In genomic region chr4:109504885-109505284, GRCm38 (mm10) we compare ENCODE assay signal across 9 mouse cellular contexts. TPM values are rescaled to one million over a fixed set of nuclear protein-coding genes. Genes with fewer than 3 reads are reported as not detected.
A peak's percentile ranks its signal among the peaks of the same experiment; 100 is the strongest.
DNase-seq lines count a peak whose midpoint lies in the region; ATAC-seq and TF ChIP-seq lines count a peak whose summit lies in the region.
"Had no signal": no experiment of that assay in that cellular context is flagged by ENCODE, and none has a peak within 500 bp of the region (broad histone marks: within the 10 kb centered on the region; RNA-seq: fewer than 3 reads in every experiment).

No protein-coding gene starts in this region.

- H3K27me3 ChIP-seq in C2C12 (ENCODE audit: control insufficient read depth, insufficient read depth, insufficient read length): no peaks in the 10 kb centered on the region
- H3K27me3 ChIP-seq in kidney, postnatal 0 days (ENCODE audit: insufficient read depth, low read length): no peaks in the 10 kb centered on the region
- no peaks in the 10 kb centered on the region for H3K27me3 ChIP-seq in limb, embryonic 14.5 days (ENCODE audit: control insufficient read depth, insufficient read depth, low read length)
- no peaks in the 10 kb centered on the region for H3K27me3 ChIP-seq in neural tube, embryonic 11.5 days (ENCODE audit: control insufficient read depth, insufficient read depth, low read length)
- H3K27me3 ChIP-seq: limb, embryonic 12.5 days had no signal

- H3K4me3 ChIP-seq in C2C12 (ENCODE audit: insufficient read depth, poor library complexity, severe bottlenecking): no peak overlapping the region
- H3K4me3 ChIP-seq in kidney, postnatal 0 days (replicated peaks; ENCODE audit: low read depth, low read length): no peak overlapping the region
- H3K4me3 ChIP-seq in limb, embryonic 14.5 days (replicated peaks; ENCODE audit: low read length): no peak overlapping the region
- no peak overlapping the region for H3K4me3 ChIP-seq in neural tube, embryonic 11.5 days (ENCODE audit: low read depth, low read length)
- H3K4me3 ChIP-seq: limb, embryonic 12.5 days had no signal

- WGBS in kidney, postnatal 0 days: 4% methylated on average over 5 of the region's 5 CpGs
- 8% methylated on average over 5 of the region's 5 CpGs for WGBS in limb, embryonic 14.5 days
- 7% methylated on average over 5 of the region's 5 CpGs for WGBS in neural tube, embryonic 11.5 days

- peak; percentile 32 for TF ChIP-seq CTCF in C2C12 (IDR thresholded peaks at IDR 0.05; ENCODE audit: control insufficient read depth, insufficient read depth, insufficient read length)
- TF ChIP-seq CTCF in kidney, postnatal 0 days (IDR thresholded peaks at IDR 0.05; ENCODE audit: low read depth): peak; percentile 85

- no peak for ATAC-seq in kidney, postnatal 0 days (replicated peaks; ENCODE audit: low FRiP score, low read depth)
- ATAC-seq in limb, embryonic 14.5 days (ENCODE audit: low FRiP score, low read depth): no peak
- peak; percentile 45; the same call in 1 of the 2 replicates for ATAC-seq in neural tube, embryonic 11.5 days (ENCODE audit: insufficient read depth, low FRiP score, low TSS enrichment)

- no peak for TF ChIP-seq POLR2A in limb, embryonic 14.5 days (IDR thresholded peaks at IDR 0.05; ENCODE audit: borderline replicate concordance, extremely low read depth, insufficient read depth, insufficient read length)

- no peaks in the 10 kb centered on the region for H3K4me1 ChIP-seq in kidney, postnatal 0 days (replicated peaks; ENCODE audit: insufficient read depth, low read length)
- no peaks in the 10 kb centered on the region for H3K4me1 ChIP-seq in limb, embryonic 14.5 days (ENCODE audit: control insufficient read depth, insufficient read depth, low read length)
- no peaks in the 10 kb centered on the region for H3K4me1 ChIP-seq in neural tube, embryonic 11.5 days (ENCODE audit: control insufficient read depth, insufficient read depth, low read length)
- H3K4me1 ChIP-seq: limb, embryonic 12.5 days had no signal

- H3K36me3 ChIP-seq in C2C12 (ENCODE audit: control insufficient read depth, insufficient read depth): no peaks in the 10 kb centered on the region
- no peaks in the 10 kb centered on the region for H3K36me3 ChIP-seq in kidney, postnatal 0 days (ENCODE audit: insufficient read depth, low read length)
- no peaks in the 10 kb centered on the region for H3K36me3 ChIP-seq in limb, embryonic 14.5 days (ENCODE audit: control insufficient read depth, insufficient read depth, low read length)
- H3K36me3 ChIP-seq in neural tube, embryonic 11.5 days (ENCODE audit: control insufficient read depth, insufficient read depth, low read length): no peaks in the 10 kb centered on the region
- H3K36me3 ChIP-seq: limb, embryonic 12.5 days had no signal

- DNase-seq in 3134 (ENCODE audit: extremely low read depth, insufficient read length, low spot score): peak; percentile 20
- DNase-seq in c-Kit-negative CD71-positive TER-119-positive erythroid progenitor cells, embryonic 14.5 days (ENCODE audit: low read depth, low spot score): peak; percentile 62
- DNase-seq in forelimb bud, embryonic 11.5 days (ENCODE audit: low read depth, low spot score): peak; percentile 70
- DNase-seq in kidney, postnatal 0 days (ENCODE audit: low spot score): peak; percentile 79
- peak; percentile 67 for DNase-seq in limb, embryonic 14.5 days (ENCODE audit: low spot score)
- peak; percentile 57 for DNase-seq in neural tube, embryonic 11.5 days (ENCODE audit: low spot score)
- DNase-seq in urinary bladder, postnatal 36 days (ENCODE audit: low spot score in 2 of 2): peak; percentile 37 to 54

- no peaks in the 10 kb centered on the region for H3K79me3 ChIP-seq in C2C12 (ENCODE audit: low read depth)

- H3K79me2 ChIP-seq in C2C12 (ENCODE audit: control insufficient read depth, insufficient read depth): no peaks in the 10 kb centered on the region

- no peaks in the 10 kb centered on the region for H3K9me3 ChIP-seq in kidney, postnatal 0 days (replicated peaks; ENCODE audit: low read length)
- H3K9me3 ChIP-seq in limb, embryonic 14.5 days (ENCODE audit: control insufficient read depth, low read length): no peaks in the 10 kb centered on the region
- no peaks in the 10 kb centered on the region for H3K9me3 ChIP-seq in neural tube, embryonic 11.5 days (ENCODE audit: control insufficient read depth, low read length)
- H3K9me3 ChIP-seq: limb, embryonic 12.5 days had no signal

- no peak overlapping the region for H3K27ac ChIP-seq in kidney, postnatal 0 days
- H3K27ac ChIP-seq in limb, embryonic 14.5 days (replicated peaks; ENCODE audit: low read depth, low read length): no peak overlapping the region
- H3K27ac ChIP-seq in neural tube, embryonic 11.5 days (ENCODE audit: low read depth, low read length): no peak overlapping the region
- H3K27ac ChIP-seq: limb, embryonic 12.5 days had no signal

- no peak overlapping the region for H3K9ac ChIP-seq in kidney, postnatal 0 days (ENCODE audit: low read depth, low read length)
- H3K9ac ChIP-seq in limb, embryonic 14.5 days (ENCODE audit: low read depth, low read length, severe bottlenecking): no peak overlapping the region
- H3K9ac ChIP-seq in neural tube, embryonic 11.5 days (ENCODE audit: low read length): no peak overlapping the region
- H3K9ac ChIP-seq: limb, embryonic 12.5 days had no signal

- no peak overlapping the region for H3ac ChIP-seq in C2C12 (ENCODE audit: control insufficient read depth, insufficient read length, low read depth)

- no peak overlapping the region for H3K4me2 ChIP-seq in kidney, postnatal 0 days (ENCODE audit: low read length)
- H3K4me2 ChIP-seq in limb, embryonic 14.5 days (replicated peaks; ENCODE audit: low read depth, low read length, severe bottlenecking): no peak overlapping the region
- H3K4me2 ChIP-seq in neural tube, embryonic 11.5 days (ENCODE audit: low read depth): no peak overlapping the region
- H3K4me2 ChIP-seq: limb, embryonic 12.5 days had no signal

TF ChIP-seq in C2C12, 6 proteins besides CTCF, POLR2A, EP300 and RAD21:
- no peak for TF ChIP-seq MYOD1 (IDR thresholded peaks at IDR 0.05; ENCODE audit: control insufficient read depth, insufficient read length, low read depth)

RNA-seq across cellular contexts. Expression of gene Rnf11, which starts 20.4 kb away (rescaled TPM):
- 26.9 TPM for polyA plus RNA-seq in C2C12 (2012; fragmentation: generic; extraction: Trizol)
- 51.6 and 57.5 TPM in 2 replicates for polyA plus RNA-seq in kidney, postnatal 0 days (2015; fragmentation: Nextera tagmentation; extraction: Ambion mirVana)
- 39.3 and 43.6 TPM in 2 replicates for polyA plus RNA-seq in limb, embryonic 14.5 days (2012; rRNA removed)
- 67.0 and 71.7 TPM in 2 replicates for polyA plus RNA-seq in limb, embryonic 14.5 days (2014; fragmentation: Nextera tagmentation; extraction: Ambion mirVana)
- polyA plus RNA-seq in neural tube, embryonic 11.5 days (2014; fragmentation: Nextera tagmentation; extraction: Ambion mirVana): 55.3 and 57.6 TPM in 2 replicates

RNA-seq across cellular contexts. Expression of gene 4930522H14Rik, which starts 26.2 kb away (rescaled TPM):
- not detected for polyA plus RNA-seq in C2C12 (2012; fragmentation: generic; extraction: Trizol)
- polyA plus RNA-seq in kidney, postnatal 0 days (2015; fragmentation: Nextera tagmentation; extraction: Ambion mirVana): not detected in 2 replicates
- not detected in 2 replicates for polyA plus RNA-seq in limb, embryonic 14.5 days (2012; rRNA removed)
- not detected in 2 replicates for polyA plus RNA-seq in limb, embryonic 14.5 days (2014; fragmentation: Nextera tagmentation; extraction: Ambion mirVana)
- not detected in 2 replicates for polyA plus RNA-seq in neural tube, embryonic 11.5 days (2014; fragmentation: Nextera tagmentation; extraction: Ambion mirVana)
- polyA plus RNA-seq: limb, embryonic 12.5 days had no signal

Comparison
In these comparisons a context has a peak if more than half of its experiments do, and no peak if none do; other contexts are left out.
1. DNase-seq: peak in every context shown above with its lines; median percentile 79 in kidney, postnatal 0 days; 70 in forelimb bud, embryonic 11.5 days; 67 in limb, embryonic 14.5 days; 62 in c-Kit-negative CD71-positive TER-119-positive erythroid progenitor cells, embryonic 14.5 days; 57 in neural tube, embryonic 11.5 days; 46 in urinary bladder, postnatal 36 days; 20 in 3134.